Mouse (Mus musculus) lung, postnatal 0 days (tissue): ENCODE data around the gene Cap2. TPM values are rescaled to one million over a fixed set of nuclear protein-coding genes. Genes with fewer than 3 reads are reported as not detected.

Source experiments
- ATAC-seq: fragments of 200-750 bp; cut with Nextera tagmentation; 2 replicates; pipeline ENCODE4 v1.8.0; 2017; ENCODE audit warnings: moderate library complexity
- DNase-seq: peaks from one replicate; pipeline ENCODE4 v3.0.0-alpha.2; 2016; ENCODE audit warnings: low spot score
- H3K27ac ChIP-seq: fragments of 300-500 bp; sonication (generic); 2 replicates; pipeline ENCODE4 v1.5.1; 2014; ENCODE audit warnings: antibody characterized with exemption, mild to moderate bottlenecking, low read length, mixed read lengths
- H3K27me3 ChIP-seq: fragments of 300-500 bp; sonication (generic); replicated peaks from 2 replicates; pipeline ENCODE4 v1.6.1; 2014; ENCODE audit warnings: low read length, mixed read lengths; ENCODE audit not compliant: insufficient read depth
- H3K36me3 ChIP-seq: fragments of 300-500 bp; sonication (generic); 2 replicates; pipeline ENCODE4 v1.6.1; 2014; ENCODE audit warnings: low read length, mixed read lengths; ENCODE audit not compliant: insufficient read depth
- H3K4me1 ChIP-seq: fragments of 300-500 bp; sonication (generic); 2 replicates; pipeline ENCODE4 v1.6.1; 2014; ENCODE audit warnings: antibody characterized with exemption, low read depth, low read length, mixed read lengths; ENCODE audit not compliant: insufficient read depth
- H3K4me2 ChIP-seq: fragments of 300-500 bp; sonication (generic); replicated peaks from 2 replicates; pipeline ENCODE4 v1.6.1; 2014; ENCODE audit warnings: low read depth, mild to moderate bottlenecking, low read length, moderate library complexity, mixed read lengths
- H3K4me3 ChIP-seq: fragments of 300-500 bp; sonication (generic); 2 replicates; pipeline ENCODE4 v1.5.1; 2014; ENCODE audit warnings: low read depth, low read length
- H3K9ac ChIP-seq: fragments of 300-500 bp; sonication (generic); replicated peaks from 2 replicates; pipeline ENCODE4 v1.6.1; 2014; ENCODE audit warnings: low read depth, mild to moderate bottlenecking
- H3K9me3 ChIP-seq: fragments of 300-500 bp; sonication (generic); 2 replicates; pipeline ENCODE4 v1.6.1; 2016; ENCODE audit warnings: low read length, mixed read lengths
- CTCF ChIP-seq: IDR thresholded peaks from 2 replicates; pipeline ENCODE4 v1.5.1; 2016; ENCODE audit warnings: antibody characterized with exemption, mild to moderate bottlenecking
- EP300 ChIP-seq: IDR thresholded peaks from 2 replicates; pipeline ENCODE4 v1.6.1; 2016; ENCODE audit warnings: antibody characterized with exemption, mild to moderate bottlenecking, control low read depth
- WGBS: fragments of 180-500 bp; shearing (Covaris S2); extraction: QIAGEN DNeasy Blood & Tissue Kit; methylation state at CpG from one replicate; pipeline ENCODE4 v1.1.7; 2014; 5-methylcytosine and 5-hydroxymethylcytosine counted together
- polyA plus RNA-seq: library from polyadenylated mRNA; unstranded; fragments of >200 nt; fragmentation: Nextera tagmentation; extraction: Ambion mirVana; gene quantifications from 2 replicates; pipeline ENCODE4 v1.2.1, GENCODE M21; 2015

Cap2 gene
- polyA plus RNA-seq = 5.3 and 5.8 TPM in 2 replicates

DNA sequence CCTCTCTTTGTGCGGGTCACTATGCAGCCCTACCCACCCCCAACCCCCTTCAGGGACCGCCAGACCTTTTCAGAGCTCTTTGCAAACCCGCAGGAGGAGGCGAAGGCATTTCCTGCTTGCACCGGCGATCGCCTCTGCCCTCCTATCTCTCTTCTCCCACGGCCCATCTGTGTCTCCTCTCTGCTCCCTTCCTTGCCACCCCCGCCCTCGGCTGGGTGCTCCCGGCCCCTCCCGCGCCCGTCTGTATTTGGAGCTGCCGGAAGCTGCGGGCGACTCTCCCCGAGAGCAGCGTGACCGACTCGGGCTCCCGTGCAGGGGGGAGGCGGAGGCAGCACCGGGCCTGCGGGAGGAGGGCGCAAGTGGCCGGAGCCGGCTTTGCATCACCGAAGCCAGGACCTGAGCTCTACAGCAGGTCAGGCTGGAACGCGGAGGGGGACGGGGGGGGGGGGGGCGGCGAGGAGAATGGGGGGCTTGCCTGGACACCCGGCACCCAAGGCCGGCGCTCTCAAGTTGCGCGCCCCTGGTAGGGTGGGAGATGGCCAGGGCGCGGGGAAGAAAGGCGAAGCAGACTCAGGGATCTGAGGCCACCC is at the start of gene Cap2:
Cap2 (plus strand) TSS at position 49 of the 590 bp plus-strand sequence.
- Histone ChIP-seq H3K9me3 (no peaks in the 10 kb centered on the region), H3K36me3 (no peaks in the 10 kb centered on the region), H3K27ac (no peak within 1 kb of the TSS), H3K4me3 (peak within 1 kb of the TSS; percentile 45), H3K27me3 (no peaks in the 10 kb centered on the region), H3K4me1 (no peaks in the 10 kb centered on the region), H3K9ac (no peak within 1 kb of the TSS), H3K4me2 (peak within 1 kb of the TSS; percentile 78)
- ATAC-seq = peak; percentile 93
- WGBS = under 1% methylated on average over 35 of the region's 42 CpGs
- peak; percentile 66 for DNase-seq
- TF ChIP-seq EP300 = no peak
- peak; percentile 18; the same call in 1 of the 2 replicates for TF ChIP-seq CTCF

DNA sequence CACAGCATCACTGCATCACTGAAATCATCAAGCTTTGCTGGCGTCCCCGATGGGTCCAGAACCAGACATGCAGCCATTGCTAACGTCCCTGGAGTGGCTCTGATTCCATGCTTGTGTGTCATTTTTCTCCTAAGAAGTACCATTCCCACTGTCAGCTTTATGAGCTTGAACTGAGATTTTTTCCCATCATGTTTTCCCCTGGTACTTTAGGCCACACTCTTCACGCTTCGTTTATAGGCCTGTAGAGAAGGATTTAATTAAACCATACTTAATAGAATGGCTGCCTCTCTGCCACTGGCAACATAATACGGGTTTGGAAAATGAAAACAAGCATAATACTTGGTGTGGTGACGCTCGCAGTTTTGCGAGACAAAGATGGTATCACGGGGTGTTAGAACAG is 42.1 kb upstream of the Cap2 start:
- Histone ChIP-seq H3K4me2 (no peak overlapping the region), H3K4me1 (no peaks in the 10 kb centered on the region), H3K36me3 (no peaks in the 10 kb centered on the region), H3K4me3 (no peak overlapping the region), H3K27ac (no peak overlapping the region), H3K9ac (no peak overlapping the region), H3K27me3 (no peaks in the 10 kb centered on the region), H3K9me3 (no peaks in the 10 kb centered on the region)
- no peak for DNase-seq
- 92% methylated on average over 10 of the region's 10 CpGs for WGBS
- TF ChIP-seq EP300 (no peak), CTCF (no peak)
- ATAC-seq = no peak

DNA sequence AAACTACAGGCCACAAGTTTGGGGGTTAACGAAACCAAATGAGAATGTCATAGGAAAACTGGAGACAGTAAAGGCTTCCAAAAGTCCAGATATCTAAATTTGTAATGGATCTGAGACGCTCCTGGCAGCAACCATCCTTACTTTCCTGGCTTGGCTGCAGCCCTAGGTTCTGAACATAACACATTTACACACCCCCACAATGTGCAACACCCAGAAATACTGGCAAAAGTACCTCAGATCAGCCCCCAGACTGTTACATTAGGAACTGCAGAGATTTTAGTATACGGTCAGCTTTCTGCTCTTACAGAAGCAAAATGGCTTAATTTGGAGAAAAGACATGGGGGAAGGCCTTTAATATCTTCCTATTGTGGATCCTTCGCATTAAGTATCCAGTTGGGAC is 39.4 kb upstream of the Cap2 start:
- WGBS = 89% methylated on average over 4 of the region's 4 CpGs
- TF ChIP-seq EP300 (no peak), CTCF (no peak)
- no peaks in the 10 kb centered on the region for H3K36me3 ChIP-seq
- H3K9ac ChIP-seq = no peak overlapping the region
- H3K4me2 ChIP-seq = no peak overlapping the region
- H3K4me3 ChIP-seq = no peak overlapping the region
- H3K27ac ChIP-seq = no peak overlapping the region
- H3K4me1 ChIP-seq = no peaks in the 10 kb centered on the region
- no peaks in the 10 kb centered on the region for H3K27me3 ChIP-seq
- DNase-seq = no peak
- H3K9me3 ChIP-seq = no peaks in the 10 kb centered on the region
- ATAC-seq = no peak

DNA sequence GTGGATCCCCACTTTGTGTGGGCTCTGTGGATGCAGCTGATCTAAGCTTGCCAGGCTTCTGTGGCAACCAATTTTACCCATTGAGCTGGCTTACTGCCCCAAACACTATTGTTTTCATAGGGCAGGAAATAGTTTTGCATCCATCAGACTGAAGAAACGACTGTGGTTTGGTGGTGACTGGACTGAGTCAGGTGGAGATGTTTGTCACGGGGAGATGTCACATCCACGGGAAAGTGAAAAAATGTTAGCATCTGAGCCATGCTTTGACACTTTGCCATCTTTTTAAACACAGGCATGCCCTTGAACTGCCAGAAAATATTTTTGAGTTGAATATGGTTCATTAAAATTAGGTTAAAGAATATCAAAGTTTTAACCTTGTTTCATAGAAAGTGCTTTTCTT is 37.9 kb upstream of the Cap2 start:
- Histone ChIP-seq H3K4me3 (no peak overlapping the region), H3K4me1 (no peaks in the 10 kb centered on the region), H3K4me2 (no peak overlapping the region), H3K36me3 (no peaks in the 10 kb centered on the region), H3K9ac (no peak overlapping the region), H3K9me3 (no peaks in the 10 kb centered on the region), H3K27me3 (no peaks in the 10 kb centered on the region), H3K27ac (no peak overlapping the region)
- WGBS = 56% methylated on average over 3 of the region's 3 CpGs
- ATAC-seq (no peak), DNase-seq (no peak)
- no peak for TF ChIP-seq CTCF
- TF ChIP-seq EP300 = no peak

DNA sequence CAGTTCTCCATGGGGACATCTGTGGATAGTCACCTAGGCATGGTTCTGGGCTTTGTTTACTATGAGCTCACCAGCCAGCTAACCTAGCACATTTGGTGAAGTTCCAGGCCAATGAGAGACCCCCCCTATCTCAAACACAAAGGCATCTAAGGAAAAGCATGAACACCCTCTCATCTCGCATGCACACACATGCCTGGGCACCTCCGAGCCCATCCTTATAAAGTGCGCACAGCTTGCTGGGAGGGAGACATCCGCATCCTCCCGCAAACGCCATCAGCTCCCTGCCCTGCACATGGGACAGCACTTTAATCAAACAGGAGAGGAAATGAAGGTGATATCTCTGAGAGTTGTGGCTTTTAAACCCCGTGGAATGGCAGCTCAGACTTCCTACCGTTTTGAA is 33.4 kb upstream of the Cap2 start:
- no peaks in the 10 kb centered on the region for H3K36me3 ChIP-seq
- H3K9me3 ChIP-seq = no peaks in the 10 kb centered on the region
- 60% methylated on average over 8 of the region's 8 CpGs for WGBS
- DNase-seq (no peak), ATAC-seq (no peak)
- no peak overlapping the region for H3K4me2 ChIP-seq
- H3K27me3 ChIP-seq = no peaks in the 10 kb centered on the region
- H3K4me1 ChIP-seq = no peaks in the 10 kb centered on the region
- TF ChIP-seq EP300 (no peak), CTCF (no peak)
- H3K27ac ChIP-seq = no peak overlapping the region
- no peak overlapping the region for H3K9ac ChIP-seq
- H3K4me3 ChIP-seq = no peak overlapping the region

DNA sequence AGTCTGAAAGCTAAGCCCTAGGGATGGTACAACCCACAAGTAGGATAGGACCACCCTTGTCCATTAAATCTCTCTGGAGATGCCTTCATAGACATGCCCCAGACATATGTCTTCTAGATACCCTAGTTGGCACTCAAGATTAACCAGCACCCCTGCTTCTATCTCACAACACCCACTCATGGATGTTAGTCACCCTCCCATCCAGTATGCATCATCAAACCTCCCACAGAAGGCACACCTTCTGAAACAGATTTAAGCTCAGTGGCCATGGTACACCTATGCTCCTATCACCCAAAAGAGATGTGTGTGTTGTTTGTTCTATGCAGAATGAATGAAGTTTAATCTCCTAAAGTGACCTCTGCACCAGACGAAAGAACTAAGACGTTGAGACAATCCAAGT is 32.1 kb upstream of the Cap2 start:
- Histone ChIP-seq H3K4me3 (no peak overlapping the region), H3K4me2 (no peak overlapping the region), H3K9me3 (no peaks in the 10 kb centered on the region), H3K36me3 (no peaks in the 10 kb centered on the region), H3K4me1 (no peaks in the 10 kb centered on the region), H3K9ac (no peak overlapping the region), H3K27ac (no peak overlapping the region), H3K27me3 (no peaks in the 10 kb centered on the region)
- 88% methylated on average over 2 of the region's 2 CpGs for WGBS
- DNase-seq = no peak
- no peak for ATAC-seq
- TF ChIP-seq CTCF (no peak), EP300 (no peak)

DNA sequence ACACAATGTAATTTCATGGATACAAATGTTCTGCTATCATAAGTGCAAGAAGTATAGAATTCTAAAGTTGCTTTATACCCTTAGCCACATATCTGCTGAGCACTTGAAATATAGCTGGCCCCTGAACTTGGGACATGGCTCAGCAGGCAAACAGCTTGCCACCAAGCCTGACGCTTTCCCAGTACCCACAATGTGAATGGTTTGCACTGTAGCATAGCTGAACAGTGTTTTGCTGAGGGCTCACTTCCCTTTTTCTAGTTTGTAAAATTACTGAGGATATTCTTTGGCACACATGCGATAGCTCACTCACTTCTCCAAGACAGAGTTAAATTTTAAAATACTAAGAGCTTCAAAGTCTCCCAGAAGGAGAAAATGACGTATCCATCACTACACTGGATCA is 20.4 kb upstream of the Cap2 start:
- H3K4me2 ChIP-seq = no peak overlapping the region
- no peaks in the 10 kb centered on the region for H3K36me3 ChIP-seq
- ATAC-seq (no peak), DNase-seq (no peak)
- no peak overlapping the region for H3K4me3 ChIP-seq
- no peak overlapping the region for H3K9ac ChIP-seq
- H3K9me3 ChIP-seq = no peaks in the 10 kb centered on the region
- no peaks in the 10 kb centered on the region for H3K27me3 ChIP-seq
- TF ChIP-seq EP300 = no peak
- no peak for TF ChIP-seq CTCF
- 77% methylated on average over 3 of the region's 3 CpGs for WGBS
- H3K4me1 ChIP-seq = no peaks in the 10 kb centered on the region
- H3K27ac ChIP-seq = no peak overlapping the region
